ENCODE assay signal across 13 mouse cellular contexts in the genomic region with DNA sequence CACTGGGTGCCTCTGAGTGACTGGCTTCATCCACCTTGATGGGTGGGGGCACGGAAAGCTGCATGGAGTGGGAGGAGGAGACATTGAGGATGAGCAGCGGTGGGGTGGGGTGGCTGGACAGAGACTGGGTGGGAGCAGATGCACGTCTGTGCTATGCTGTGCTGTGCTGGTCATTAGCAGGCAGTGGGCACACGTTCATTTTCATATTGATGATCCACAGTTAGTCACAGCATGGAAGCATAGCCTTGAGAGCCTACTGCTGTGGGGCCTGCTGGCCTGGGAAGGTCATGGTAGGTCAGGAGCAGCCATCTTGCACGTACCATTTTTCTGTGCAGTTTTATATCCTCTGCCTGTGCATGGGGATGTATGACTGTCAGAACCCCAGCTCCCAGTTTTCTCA. TPM values are rescaled to one million over a fixed set of nuclear protein-coding genes. Genes with fewer than 3 reads are reported as not detected.
DNase-seq lines count a peak whose midpoint lies in the region; ATAC-seq and TF ChIP-seq lines count a peak whose summit lies in the region.
"Had no signal": no experiment of that assay in that cellular context is flagged by ENCODE, and none has a peak within 500 bp of the region (broad histone marks: within the 10 kb centered on the region; RNA-seq: fewer than 3 reads in every experiment).

No protein-coding gene starts in this region.

- DNase-seq in forebrain, embryonic 11.5 days (ENCODE audit: low spot score): no peak
- DNase-seq in kidney, postnatal 10 days: no peak
- DNase-seq in embryonic facial prominence, embryonic 10.5 days (ENCODE audit: low spot score): no peak
- no peak for DNase-seq in limb, embryonic 14.5 days (ENCODE audit: low spot score)
- DNase-seq in natural killer cell, adult 2 months (ENCODE audit: low spot score in 2 of 2): no peak
- DNase-seq in spleen, postnatal 14 days (ENCODE audit: low spot score in 2 of 2): no peak
- DNase-seq: heart, adult 11 months; right cerebral cortex, postnatal 25 days had no signal

- TF ChIP-seq POLR2A in limb, embryonic 14.5 days (IDR thresholded peaks at IDR 0.05; ENCODE audit: borderline replicate concordance, extremely low read depth, insufficient read depth, insufficient read length): no peak

- H3K4me3 ChIP-seq in forebrain, embryonic 11.5 days (ENCODE audit: low read depth, low read length): no peak overlapping the region
- no peak overlapping the region for H3K4me3 ChIP-seq in forebrain, embryonic 15.5 days
- no peak overlapping the region for H3K4me3 ChIP-seq in kidney, embryonic 16.5 days (ENCODE audit: low read length)
- no peak overlapping the region for H3K4me3 ChIP-seq in embryonic facial prominence, embryonic 10.5 days
- no peak overlapping the region for H3K4me3 ChIP-seq in limb, embryonic 14.5 days (replicated peaks; ENCODE audit: low read length)
- H3K4me3 ChIP-seq: midbrain, embryonic 13.5 days had no signal

- peaks cover 20% of the 10 kb centered on the region for H3K4me1 ChIP-seq in forebrain, embryonic 11.5 days (replicated peaks; ENCODE audit: control insufficient read depth, insufficient read depth, low read length)
- peaks cover 37% of the 10 kb centered on the region for H3K4me1 ChIP-seq in forebrain, embryonic 15.5 days
- H3K4me1 ChIP-seq in kidney, embryonic 16.5 days (ENCODE audit: insufficient read depth, low read length): peaks cover 79% of the 10 kb centered on the region
- H3K4me1 ChIP-seq in embryonic facial prominence, embryonic 10.5 days: peaks cover 98% of the 10 kb centered on the region
- peaks cover 90% of the 10 kb centered on the region for H3K4me1 ChIP-seq in limb, embryonic 14.5 days (ENCODE audit: control insufficient read depth, insufficient read depth, low read length)

- no peak overlapping the region for H3K9ac ChIP-seq in forebrain, embryonic 11.5 days (ENCODE audit: low read length)
- no peak overlapping the region for H3K9ac ChIP-seq in forebrain, embryonic 15.5 days (replicated peaks)
- H3K9ac ChIP-seq in kidney, embryonic 16.5 days (replicated peaks; ENCODE audit: low read length): no peak overlapping the region
- H3K9ac ChIP-seq in limb, embryonic 14.5 days (ENCODE audit: low read depth, low read length, severe bottlenecking): no peak overlapping the region
- H3K9ac ChIP-seq: liver, embryonic 14.5 days; midbrain, embryonic 13.5 days had no signal

- WGBS in forebrain, embryonic 11.5 days: 79% methylated on average over 5 of the region's 5 CpGs
- WGBS in forebrain, embryonic 15.5 days: 75% methylated on average over 5 of the region's 5 CpGs
- 85% methylated on average over 5 of the region's 5 CpGs for WGBS in kidney, embryonic 16.5 days
- WGBS in embryonic facial prominence, embryonic 10.5 days: 82% methylated on average over 5 of the region's 5 CpGs
- 70% methylated on average over 5 of the region's 5 CpGs for WGBS in limb, embryonic 14.5 days

- no peaks in the 10 kb centered on the region for H3K36me3 ChIP-seq in forebrain, embryonic 11.5 days (ENCODE audit: control insufficient read depth, insufficient read depth, low read length)
- no peaks in the 10 kb centered on the region for H3K36me3 ChIP-seq in forebrain, embryonic 15.5 days
- H3K36me3 ChIP-seq in kidney, embryonic 16.5 days (ENCODE audit: insufficient read depth, low read length): no peaks in the 10 kb centered on the region
- H3K36me3 ChIP-seq in embryonic facial prominence, embryonic 10.5 days (replicated peaks): peaks cover 25% of the 10 kb centered on the region
- H3K36me3 ChIP-seq in limb, embryonic 14.5 days (ENCODE audit: control insufficient read depth, insufficient read depth, low read length): peaks cover 4% of the 10 kb centered on the region
- H3K36me3 ChIP-seq: midbrain, embryonic 13.5 days had no signal

- no peak overlapping the region for H3K4me2 ChIP-seq in forebrain, embryonic 11.5 days (ENCODE audit: low read depth, low read length, severe bottlenecking)
- H3K4me2 ChIP-seq in forebrain, embryonic 15.5 days (replicated peaks): no peak overlapping the region
- no peak overlapping the region for H3K4me2 ChIP-seq in kidney, embryonic 16.5 days (replicated peaks; ENCODE audit: low read depth, low read length)
- no peak overlapping the region for H3K4me2 ChIP-seq in limb, embryonic 14.5 days (replicated peaks; ENCODE audit: low read depth, low read length, severe bottlenecking)
- H3K4me2 ChIP-seq: midbrain, embryonic 13.5 days had no signal

- no peak for ATAC-seq in forebrain, embryonic 11.5 days (replicated peaks; ENCODE audit: low FRiP score)
- no peak for ATAC-seq in forebrain, embryonic 15.5 days (replicated peaks)
- ATAC-seq in kidney, embryonic 16.5 days (ENCODE audit: low FRiP score, low TSS enrichment): 0 out of 2 replicates have a peak, but pooled peaks have one; percentile 2
- no peak for ATAC-seq in limb, embryonic 14.5 days (ENCODE audit: low FRiP score, low read depth)
- ATAC-seq: forebrain, embryonic 16.5 days; midbrain, embryonic 13.5 days had no signal

- no peaks in the 10 kb centered on the region for H3K9me3 ChIP-seq in forebrain, embryonic 11.5 days (ENCODE audit: control insufficient read depth, low read length)
- H3K9me3 ChIP-seq in forebrain, embryonic 15.5 days: no peaks in the 10 kb centered on the region
- H3K9me3 ChIP-seq in kidney, embryonic 16.5 days (ENCODE audit: low read length): no peaks in the 10 kb centered on the region
- no peaks in the 10 kb centered on the region for H3K9me3 ChIP-seq in embryonic facial prominence, embryonic 10.5 days
- H3K9me3 ChIP-seq in limb, embryonic 14.5 days (ENCODE audit: control insufficient read depth, low read length): no peaks in the 10 kb centered on the region
- H3K9me3 ChIP-seq: midbrain, embryonic 13.5 days had no signal

- H3K27ac ChIP-seq in forebrain, embryonic 11.5 days (ENCODE audit: low read depth, low read length): peak overlapping the region; percentile 41; the same call in 1 of the 2 replicates
- H3K27ac ChIP-seq in forebrain, embryonic 15.5 days (replicated peaks): no peak overlapping the region
- H3K27ac ChIP-seq in kidney, embryonic 16.5 days (ENCODE audit: low read length): peak overlapping the region; percentile 56; the same call in 1 of the 2 replicates
- peak overlapping the region; percentile 92 for H3K27ac ChIP-seq in embryonic facial prominence, embryonic 10.5 days (replicated peaks)
- H3K27ac ChIP-seq in limb, embryonic 14.5 days (replicated peaks; ENCODE audit: low read depth, low read length): peak overlapping the region; percentile 61
- H3K27ac ChIP-seq: liver, embryonic 14.5 days; midbrain, embryonic 13.5 days had no signal

- no peaks in the 10 kb centered on the region for H3K27me3 ChIP-seq in forebrain, embryonic 11.5 days (ENCODE audit: control insufficient read depth, insufficient read depth, low read length)
- no peaks in the 10 kb centered on the region for H3K27me3 ChIP-seq in forebrain, embryonic 15.5 days
- H3K27me3 ChIP-seq in kidney, embryonic 16.5 days (ENCODE audit: insufficient read depth, low read length): no peaks in the 10 kb centered on the region
- H3K27me3 ChIP-seq in embryonic facial prominence, embryonic 10.5 days (replicated peaks; ENCODE audit: low read depth, poor library complexity, severe bottlenecking): no peaks in the 10 kb centered on the region
- no peaks in the 10 kb centered on the region for H3K27me3 ChIP-seq in limb, embryonic 14.5 days (ENCODE audit: control insufficient read depth, insufficient read depth, low read length)
- H3K27me3 ChIP-seq: midbrain, embryonic 13.5 days had no signal

RNA-seq across cellular contexts. Expression of a gene that starts 56.0 kb away (rescaled TPM):
- 238 and 240 TPM in 2 replicates for polyA plus RNA-seq in forebrain, embryonic 11.5 days (2014; fragmentation: Nextera tagmentation; extraction: Ambion mirVana)
- polyA plus RNA-seq in forebrain, embryonic 15.5 days (2015; fragmentation: Nextera tagmentation; extraction: Ambion mirVana): 312 and 323 TPM in 2 replicates
- polyA plus RNA-seq in kidney, embryonic 16.5 days (2015; fragmentation: Nextera tagmentation; extraction: Ambion mirVana): 405 and 415 TPM in 2 replicates
- polyA plus RNA-seq in embryonic facial prominence, embryonic 10.5 days (2016; fragmentation: Nextera tagmentation; extraction: Ambion mirVana): 388 and 409 TPM in 2 replicates
- polyA plus RNA-seq in limb, embryonic 14.5 days (2012; rRNA removed): 177 and 198 TPM in 2 replicates
- 284 TPM in 2 replicates for polyA plus RNA-seq in limb, embryonic 14.5 days (2014; fragmentation: Nextera tagmentation; extraction: Ambion mirVana)
